Mouse (Mus musculus) erythroblast, embryonic 14.5 days (primary cell): ENCODE results near the gene Tspear.

ENCODE experiments used
- GATA1 ChIP-seq: IDR thresholded peaks from 2 replicates; pipeline ENCODE4 v1.6.1; 2012; ENCODE audit warnings: low read length, inconsistent platforms, mixed read lengths
- TAL1 ChIP-seq: IDR thresholded peaks from 3 replicates; pipeline ENCODE4 v1.6.1; 2012; ENCODE audit warnings: low read length, inconsistent platforms, mixed read lengths

DNA sequence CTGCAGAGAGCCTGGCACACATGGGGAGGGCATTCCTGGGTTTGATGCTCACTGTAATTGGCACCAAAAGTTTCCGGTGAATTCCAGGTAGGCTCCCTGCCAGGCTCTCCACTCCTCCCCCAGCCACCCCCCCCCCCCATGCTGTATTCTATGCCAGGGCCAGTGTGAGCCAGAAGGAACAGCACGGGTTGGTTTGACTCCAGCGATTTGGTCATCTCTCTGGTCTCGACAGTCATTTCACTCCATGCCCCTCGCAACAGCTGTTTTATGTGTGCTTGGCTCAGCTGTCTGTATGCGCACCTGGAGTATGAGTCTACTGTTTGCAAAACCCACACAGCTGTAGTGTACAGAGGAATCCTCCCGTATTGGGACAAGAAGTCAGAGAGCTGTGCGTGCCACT, 20.0 kb upstream of the Tspear start:
- no peak for TF ChIP-seq GATA1
- TF ChIP-seq TAL1: no peak
